Mouse (Mus musculus) kidney, postnatal 25 days (tissue): ENCODE data around the gene Tmsb15b1.
A peak's percentile ranks its signal among the peaks of the same experiment; 100 is the strongest.
"Not testable (repeated sequence)": the region's sequence is repeated elsewhere in the genome, so short reads cannot be mapped to it uniquely, and the experiment has no call there.

Experiments
- DNase-seq, 2 experiments: peaks; one replicate each; pipeline ENCODE4 v3.0.0; 2021; ENCODE audit warnings: mixed read lengths in 2 of 2

Gene Tmsb15b1

GRCm38 (mm10) chrX:136976424-136977084 lies at the start of gene Tmsb15b1, which contains the start of gene Tmsb15l:
Tmsb15b1 (minus strand) TSS chrX:136976874.
Tmsb15l (minus strand) TSS chrX:136976869.
- DNase-seq: peak; percentile 80 to 85

- DNase-seq: peak; percentile 62 to 84
Observed at GRCm38 (mm10) chrX:137019310-137019709, 42.6 kb upstream of the Tmsb15b1 start.

- no peak for DNase-seq
Observed at GRCm38 (mm10) chrX:137017668-137018067, 41.0 kb upstream of the Tmsb15b1 start.

- peak in 1 of 2 experiments; percentile 67 for DNase-seq
Observed at GRCm38 (mm10) chrX:137015099-137015709, 38.5 kb upstream of the Tmsb15b1 start.

GRCm38 (mm10) chrX:136996256-136996655 lies 19.6 kb upstream of the Tmsb15b1 start:
- no peak for DNase-seq

GRCm38 (mm10) chrX:136993641-136994040 lies 17.0 kb upstream of the Tmsb15b1 start:
- no peak for DNase-seq

- peak; percentile 30 to 58 for DNase-seq
Observed at GRCm38 (mm10) chrX:136992978-136993547, 16.4 kb upstream of the Tmsb15b1 start, which contains the start of gene Zcchc18. Zcchc18 (plus strand) TSS chrX:136993155.

GRCm38 (mm10) chrX:136992191-136992965 lies 15.7 kb upstream of the Tmsb15b1 start:
- DNase-seq: no peak

GRCm38 (mm10) chrX:136991274-136991673 lies 14.6 kb upstream of the Tmsb15b1 start:
- no peak for DNase-seq

GRCm38 (mm10) chrX:136986039-136986438 lies 9.4 kb upstream of the Tmsb15b1 start:
- DNase-seq: no peak

- peak in 1 of 2 experiments; percentile 2 for DNase-seq
Observed at GRCm38 (mm10) chrX:136978616-136979015, 1.9 kb upstream of the Tmsb15b1 start.

- not testable (repeated sequence) for DNase-seq
Observed at GRCm38 (mm10) chrX:136975397-136975796, 1.3 kb downstream of the Tmsb15b1 start, which contains the start of gene Tmsb15b2. Tmsb15b2 (minus strand) TSS chrX:136975497.

GRCm38 (mm10) chrX:136959688-136960087 lies 17.0 kb downstream of the Tmsb15b1 start:
- peak in 1 of 2 experiments; percentile 10 for DNase-seq

- not testable (repeated sequence) for DNase-seq
Observed at GRCm38 (mm10) chrX:136958300-136958699, 18.4 kb downstream of the Tmsb15b1 start.

- peak; percentile 55 to 89 for DNase-seq
Observed at GRCm38 (mm10) chrX:136957583-136958279, 18.9 kb downstream of the Tmsb15b1 start.

- no peak for DNase-seq
Observed at GRCm38 (mm10) chrX:136937985-136938384, 38.7 kb downstream of the Tmsb15b1 start.

GRCm38 (mm10) chrX:136927031-136927430 lies 49.6 kb downstream of the Tmsb15b1 start, which contains the start of gene H2bfm:
H2bfm (plus strand) TSS chrX:136927325.
- no peak for DNase-seq

- no peak for DNase-seq
Observed at GRCm38 (mm10) chrX:136925863-136926262, 50.8 kb downstream of the Tmsb15b1 start.
